Mouse (Mus musculus): ENCODE data around the gene Muc4. TPM values are rescaled to one million over a fixed set of nuclear protein-coding genes. Genes with fewer than 3 reads are reported as not detected.

Muc4 gene
- total RNA-seq, 2 experiments from 2014 or later, result 0.34 to 0.42 TPM

DNA sequence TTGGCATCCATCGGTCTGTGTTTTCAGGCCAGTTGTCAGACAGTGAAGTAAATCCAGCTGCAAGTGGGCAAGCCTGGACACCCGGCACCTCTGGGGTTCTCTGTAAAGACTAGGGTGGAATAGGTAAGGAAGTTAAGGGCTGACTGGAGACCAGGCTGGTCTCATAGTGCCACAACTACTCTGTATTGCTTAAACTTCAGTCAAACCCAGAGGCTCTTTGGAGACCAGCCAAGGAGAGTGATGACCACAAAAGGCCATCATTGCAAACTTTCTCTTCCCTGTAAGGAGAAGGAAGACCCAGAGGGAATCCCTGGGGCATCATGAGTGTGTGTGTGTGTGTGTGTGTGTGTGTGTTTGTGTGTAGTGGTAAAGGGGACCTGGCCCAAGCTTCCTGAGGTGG lies 11.4 kb upstream of the Muc4 start:
- no peak for DNase-seq (ENCODE audit: low spot score in 2 of 2)

DNA sequence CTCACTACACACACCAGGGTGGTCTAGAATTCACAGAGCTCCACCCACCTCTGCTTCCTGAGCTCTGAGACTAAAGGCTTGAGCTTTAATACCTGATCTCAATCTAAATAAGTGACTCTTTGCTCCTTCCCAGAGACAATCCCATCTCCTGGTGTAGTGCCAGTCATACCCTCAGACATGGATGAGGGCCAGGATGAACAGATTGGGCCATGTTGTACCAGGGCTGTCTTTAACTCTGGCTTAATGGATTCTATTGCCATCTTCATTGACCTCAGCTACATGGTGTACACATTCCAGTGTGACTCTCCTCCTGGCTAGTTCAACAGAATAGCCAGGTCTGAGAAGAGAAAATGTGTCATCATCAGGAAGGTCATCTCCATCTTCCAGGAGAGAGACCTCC lies 9.2 kb upstream of the Muc4 start:
- no peak for DNase-seq (ENCODE audit: low spot score in 2 of 2)

DNA sequence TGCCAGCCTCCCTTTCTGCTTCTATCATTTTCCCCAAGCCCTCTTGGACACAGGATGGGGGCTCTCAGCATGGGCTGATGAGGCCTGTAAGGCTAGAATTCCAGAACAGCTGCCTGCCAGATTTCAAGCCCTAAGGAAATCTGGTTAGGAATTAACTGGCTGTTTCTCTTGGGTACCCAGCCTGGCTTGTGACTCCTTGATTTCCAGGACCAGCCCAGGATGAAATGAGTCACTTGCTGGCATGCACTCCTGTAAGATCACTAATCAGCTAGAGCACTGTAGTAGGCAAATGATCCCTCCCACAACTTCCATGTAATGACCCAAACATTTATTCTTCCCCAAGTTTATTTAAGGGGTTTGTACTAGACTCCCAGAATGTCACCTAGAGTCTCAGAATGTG lies 7.4 kb upstream of the Muc4 start:
- no peak for DNase-seq (ENCODE audit: low spot score in 2 of 2)

DNA sequence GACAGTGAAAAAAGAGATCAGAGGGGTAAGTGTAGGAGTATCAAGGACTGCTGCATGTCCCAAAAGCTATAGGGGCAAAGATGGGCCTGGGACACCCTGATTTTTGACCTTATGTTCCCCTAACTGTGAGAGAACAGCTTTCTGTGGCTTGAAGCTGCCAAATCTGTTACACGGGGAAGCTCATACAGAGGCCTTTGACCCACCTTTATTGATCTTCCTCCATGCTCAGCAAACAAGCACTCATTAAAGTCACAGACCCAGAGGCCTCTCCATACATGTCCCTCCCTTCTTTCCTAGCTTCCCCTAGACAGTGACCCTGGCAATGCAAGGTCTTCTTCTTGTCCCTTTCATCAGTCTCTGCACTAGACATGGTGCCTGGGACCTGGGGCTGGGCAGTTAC lies 7.0 kb upstream of the Muc4 start:
- no peak for DNase-seq (ENCODE audit: low spot score in 2 of 2)

DNA sequence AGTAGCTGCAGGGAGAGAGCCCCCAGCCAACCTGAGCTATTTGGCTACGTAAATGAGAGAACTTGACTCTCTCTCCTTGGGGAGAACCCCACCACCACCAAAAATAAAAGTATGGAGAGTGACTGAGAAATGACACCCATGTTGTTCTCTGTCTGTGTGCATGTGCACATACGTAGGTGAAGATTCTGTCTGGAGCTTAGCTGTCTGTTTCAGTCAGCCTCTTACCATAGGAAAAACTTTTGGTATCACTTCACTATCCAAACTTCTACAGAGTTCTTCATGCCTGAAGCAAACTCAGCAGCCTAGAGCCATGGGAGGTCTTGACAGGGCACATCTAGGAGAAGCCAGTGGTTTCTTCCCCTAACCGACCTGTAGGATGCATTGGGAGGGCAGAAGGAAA lies 2.5 kb upstream of the Muc4 start:
- no peak for DNase-seq (ENCODE audit: low spot score in 2 of 2)

DNA sequence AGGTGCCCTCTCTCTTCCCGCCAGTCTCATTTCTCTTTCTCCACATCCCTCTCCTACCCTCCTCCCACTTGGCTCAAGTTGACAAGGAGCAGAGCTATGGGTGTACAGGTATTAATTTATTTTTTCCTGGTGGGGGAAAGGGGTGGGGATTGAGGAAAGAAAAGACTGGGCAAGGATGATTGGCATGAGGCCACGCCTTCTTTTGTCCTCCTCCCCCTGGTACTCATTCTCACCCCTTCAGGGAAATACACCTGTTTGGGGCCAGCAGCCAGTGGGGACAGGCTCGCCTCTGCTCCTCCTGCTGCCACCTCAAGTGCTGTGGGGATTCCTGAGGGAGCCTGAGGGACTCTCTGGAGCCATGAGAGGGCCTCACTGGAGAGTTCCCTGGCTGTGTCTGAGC lies 336 bp downstream of the Muc4 start:
- no peak for DNase-seq (ENCODE audit: low spot score in 2 of 2)

DNA sequence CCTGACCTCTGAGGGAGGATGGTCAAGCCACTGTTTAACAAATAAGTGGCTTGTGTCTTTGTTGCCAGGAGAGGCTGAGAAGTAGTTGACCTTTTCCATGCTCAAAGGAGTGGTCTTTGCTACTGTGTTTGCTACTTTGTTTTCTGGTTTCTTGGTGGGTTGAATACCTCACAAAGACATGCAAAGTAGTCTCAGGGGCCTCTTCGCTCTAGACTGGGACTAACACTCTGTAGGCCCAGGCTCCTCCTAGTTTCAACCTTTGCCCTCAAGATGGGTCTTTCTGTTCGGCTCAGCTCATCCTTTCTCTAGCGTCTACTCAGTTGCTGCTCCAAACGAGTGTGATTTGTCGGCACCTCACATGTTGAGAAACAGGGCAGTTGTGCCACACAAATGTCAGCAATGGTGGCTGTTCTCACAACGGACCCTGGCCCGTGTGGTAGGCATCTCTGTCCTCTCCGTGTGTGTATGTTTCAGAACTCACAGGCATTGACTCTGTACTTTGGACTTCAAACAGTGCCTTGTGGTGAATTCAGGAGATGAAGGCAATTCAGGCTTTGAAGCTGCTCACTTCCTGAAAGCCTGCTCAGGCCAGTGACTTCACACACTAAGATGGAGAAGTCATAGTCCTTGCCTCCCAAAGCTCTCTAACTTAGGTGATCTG lies 4.4 kb downstream of the Muc4 start:
- DNase-seq (ENCODE audit: low spot score in 2 of 2), result no peak

DNA sequence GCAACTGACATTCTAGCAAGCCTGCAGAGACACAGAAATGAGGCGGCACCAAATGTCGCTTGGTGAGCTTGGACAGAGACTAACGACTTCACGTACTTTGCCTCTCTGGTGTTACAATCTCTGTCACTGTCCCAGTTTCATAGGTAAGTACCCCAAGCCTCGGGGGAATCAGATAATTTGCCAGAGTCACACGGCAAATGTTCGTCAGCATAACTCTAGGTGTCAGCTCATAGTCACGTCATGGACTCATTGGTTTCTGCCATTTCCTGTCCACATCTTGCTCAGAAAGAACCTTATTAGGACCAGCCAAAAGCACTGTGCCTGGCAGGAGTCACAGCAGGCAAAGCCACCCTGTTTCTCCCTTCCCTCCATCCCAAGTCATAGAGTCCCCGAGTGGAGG lies 5.7 kb downstream of the Muc4 start:
- no peak for DNase-seq (ENCODE audit: low spot score in 2 of 2)

DNA sequence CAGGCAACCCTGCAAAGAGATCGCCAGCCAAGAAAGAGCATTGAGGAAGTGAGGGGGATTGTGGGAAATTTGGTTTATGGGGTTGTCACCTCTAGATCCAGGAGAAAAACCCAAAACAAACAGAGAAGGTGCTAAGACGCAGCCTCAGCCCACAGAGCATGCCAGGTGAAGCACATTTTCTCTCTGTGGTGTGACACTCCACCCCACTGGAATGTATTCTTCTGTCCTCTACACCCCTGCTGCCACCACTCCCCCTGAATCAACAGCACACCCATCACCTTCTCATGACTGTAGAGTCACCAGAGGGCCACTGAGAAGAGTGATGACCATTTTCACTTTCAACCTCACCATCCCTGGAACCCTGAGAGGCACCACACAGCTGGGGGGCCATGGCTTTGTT lies 7.0 kb downstream of the Muc4 start:
- DNase-seq (ENCODE audit: low spot score in 2 of 2), result no peak

DNA sequence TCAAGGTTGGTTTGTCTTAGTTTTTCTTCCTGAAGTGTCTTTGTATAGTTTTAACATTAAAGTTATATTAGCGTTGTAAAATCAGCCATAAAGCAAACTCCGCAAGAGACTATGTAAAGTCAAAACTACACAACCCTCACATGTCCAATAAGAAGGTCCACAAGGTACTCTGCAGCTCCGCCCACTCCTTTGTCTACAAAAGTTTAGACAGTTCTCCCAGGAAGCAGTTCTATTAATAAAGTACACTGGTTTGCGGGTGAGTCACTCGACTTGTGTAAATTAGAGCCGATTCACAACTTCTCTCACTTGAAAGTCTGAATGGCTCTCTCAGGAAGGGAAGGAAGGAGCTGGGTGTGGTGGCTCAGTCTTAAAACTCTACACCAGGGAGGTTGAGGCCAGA lies 10.2 kb downstream of the Muc4 start:
- no peak for DNase-seq (ENCODE audit: low spot score in 2 of 2)

DNA sequence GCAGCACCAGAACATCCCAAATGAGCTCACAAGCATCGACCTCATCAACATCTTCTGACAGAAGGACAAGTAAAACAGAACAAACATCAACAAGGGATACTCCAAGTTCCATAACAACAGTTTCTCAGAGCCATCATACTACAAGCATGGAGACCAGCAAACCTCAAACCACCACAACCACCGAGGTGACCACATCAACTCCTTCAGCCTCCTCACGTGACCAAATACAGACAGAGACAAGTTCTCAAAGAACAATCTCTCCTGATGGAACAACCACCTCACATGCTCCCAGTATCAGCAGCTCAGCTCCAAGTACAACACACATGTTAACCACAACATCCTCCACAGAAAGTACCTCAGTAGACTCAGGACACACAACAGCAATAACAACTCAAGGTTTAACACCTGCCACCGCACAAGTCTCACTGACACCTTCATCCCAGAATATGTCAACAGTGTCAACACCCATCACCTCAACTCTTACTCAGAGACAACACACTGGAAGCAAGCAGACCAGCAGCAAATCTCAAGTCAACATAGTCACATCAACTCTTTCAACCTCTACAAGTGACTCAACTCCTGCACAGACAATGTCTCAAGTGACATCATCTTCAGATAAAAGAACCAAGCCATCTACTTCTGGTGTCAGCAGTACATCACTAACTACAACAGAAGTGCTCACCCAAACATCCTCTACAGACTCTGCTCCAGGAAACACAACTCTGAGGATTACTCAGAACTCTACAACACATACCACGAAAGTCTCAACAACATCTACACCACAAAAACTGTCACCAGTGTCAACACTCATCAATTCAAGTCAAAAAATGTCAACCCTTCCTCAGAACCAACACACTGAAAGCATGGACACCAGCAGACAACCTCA lies 14.8 kb downstream of the Muc4 start:
- DNase-seq (ENCODE audit: low spot score in 2 of 2), result no peak

DNA sequence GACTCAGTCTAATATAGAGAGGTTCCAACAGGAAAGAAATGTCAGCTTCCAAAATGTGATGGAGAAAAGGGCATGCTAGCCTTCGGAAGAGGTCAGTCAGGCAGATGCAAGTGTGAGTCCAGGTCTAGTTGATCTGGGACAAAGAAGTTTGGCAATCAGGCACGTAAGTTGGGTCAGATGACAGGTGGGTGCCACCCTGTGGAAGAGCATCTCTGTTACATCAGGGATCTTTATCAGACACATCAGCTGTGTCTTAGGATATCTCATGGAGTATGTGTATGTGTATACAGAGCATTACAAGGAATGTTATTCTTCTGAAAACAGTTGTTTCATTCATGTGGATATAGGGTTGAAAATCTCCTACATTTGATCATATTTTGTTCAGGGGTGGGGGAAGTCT lies 28.9 kb downstream of the Muc4 start:
- no peak for DNase-seq (ENCODE audit: low spot score in 2 of 2)

DNA sequence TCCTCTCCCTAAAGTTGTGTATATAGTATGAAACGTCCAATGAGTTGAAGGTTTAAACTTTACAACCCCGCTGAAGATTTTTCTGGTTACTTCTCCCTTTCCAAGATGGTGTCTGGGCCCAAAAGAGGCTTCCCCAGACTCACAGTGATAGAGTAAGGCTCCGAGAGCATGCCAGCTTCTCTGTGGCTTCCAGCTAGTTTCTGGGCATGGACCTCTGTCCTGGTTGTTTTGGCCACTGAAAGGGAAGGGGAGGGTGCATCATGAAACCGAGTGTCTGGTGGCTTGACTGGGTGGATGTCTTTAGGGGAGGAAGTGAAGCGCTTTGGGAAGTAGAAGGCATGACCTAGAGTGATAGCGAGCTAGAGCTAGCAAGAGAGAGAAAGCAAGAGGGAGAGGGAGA lies 29.3 kb downstream of the Muc4 start:
- DNase-seq (ENCODE audit: low spot score in 2 of 2), result no peak

DNA sequence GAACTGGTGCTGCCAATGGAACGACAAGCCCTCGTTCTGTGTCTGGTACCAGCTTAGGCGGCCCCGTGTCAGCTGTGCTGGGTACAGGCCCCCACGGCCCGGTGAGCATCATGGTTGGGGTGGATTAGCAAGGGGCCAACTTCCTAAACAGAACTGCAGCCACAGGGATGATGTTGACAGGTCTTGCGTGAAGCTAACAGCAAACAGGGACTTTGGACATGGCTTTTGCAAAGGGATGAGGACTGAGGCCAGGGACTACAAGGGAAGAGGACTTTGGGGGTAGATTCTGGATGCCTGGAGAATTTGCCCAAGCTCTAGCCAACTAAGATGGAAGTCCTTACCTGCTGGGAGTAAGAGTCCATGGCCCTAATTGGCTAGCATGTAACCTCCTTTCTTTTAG lies 31.2 kb downstream of the Muc4 start:
- no peak for DNase-seq (ENCODE audit: low spot score in 2 of 2)

DNA sequence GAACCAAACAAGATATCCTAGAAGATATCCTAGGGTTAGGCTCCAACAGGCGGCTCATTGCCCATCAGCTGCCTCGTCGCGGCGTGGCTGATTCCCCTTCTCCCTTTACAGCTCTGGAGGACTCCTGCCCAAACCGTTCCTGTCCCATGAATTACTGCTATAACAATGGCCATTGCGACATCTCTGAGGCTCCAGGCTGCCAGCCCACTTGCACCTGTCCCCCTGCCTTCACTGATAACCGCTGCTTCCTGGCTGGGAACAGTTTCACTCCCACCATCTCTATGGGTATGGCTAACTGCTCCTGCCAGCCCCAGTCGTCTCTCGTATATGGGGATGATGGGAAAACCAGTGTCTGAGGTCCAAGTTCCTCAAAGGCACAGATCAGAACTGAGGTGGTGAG lies 41.0 kb downstream of the Muc4 start:
- DNase-seq (ENCODE audit: low spot score in 2 of 2), result no peak

DNA sequence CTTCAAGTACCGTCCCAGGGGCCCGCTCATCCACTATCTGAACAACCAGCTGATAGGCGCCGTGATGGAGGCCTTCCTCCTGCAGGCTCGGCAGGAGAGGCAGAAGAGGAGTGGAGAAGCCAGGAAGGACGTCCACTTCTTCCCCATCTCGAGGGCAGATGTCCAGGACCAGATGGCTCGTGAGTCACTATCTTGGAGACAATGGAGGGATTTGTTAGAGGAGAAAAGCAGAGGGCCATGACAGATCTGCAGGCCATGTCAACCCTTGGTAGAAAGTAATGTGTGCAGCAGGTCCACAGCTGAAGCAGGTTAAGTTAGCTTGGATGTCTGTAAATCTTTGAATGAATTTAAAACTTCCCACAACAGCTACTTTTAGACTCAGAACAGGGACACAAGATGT lies 43.3 kb downstream of the Muc4 start:
- DNase-seq (ENCODE audit: low spot score in 2 of 2), result no peak

DNA sequence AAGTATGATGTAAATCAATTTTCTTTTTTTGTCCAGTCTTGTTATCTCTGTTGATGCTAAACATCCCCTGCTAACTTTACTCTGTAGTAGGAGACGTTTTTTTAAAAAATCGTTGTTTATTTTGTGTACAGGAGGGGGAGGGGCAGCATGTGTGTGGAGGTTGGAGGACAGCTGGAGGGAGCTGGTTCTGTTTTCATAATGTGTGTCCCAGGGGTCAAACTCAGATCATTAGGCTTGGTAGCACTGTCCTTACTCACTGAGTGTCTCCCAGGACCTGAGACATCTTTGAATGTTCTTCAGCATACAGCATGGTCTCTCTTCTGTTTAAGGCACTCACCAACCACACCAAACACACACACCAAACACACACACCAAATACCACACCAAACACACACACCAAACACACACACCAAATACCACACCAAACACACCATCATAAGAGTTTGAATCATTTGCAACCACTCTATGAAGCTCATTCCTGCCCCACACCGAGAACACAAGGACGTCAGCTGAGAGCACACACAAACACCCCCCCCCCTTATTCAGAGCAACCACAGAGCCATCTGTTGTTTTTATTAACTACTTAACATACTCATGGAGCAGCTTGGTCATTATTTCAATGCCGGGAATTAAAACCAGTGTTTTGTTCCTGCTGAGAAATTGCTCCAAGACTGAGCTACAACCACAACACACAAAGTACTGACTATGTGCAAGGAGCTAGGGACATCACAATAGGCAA lies 47.8 kb downstream of the Muc4 start:
- DNase-seq (ENCODE audit: low spot score in 2 of 2), result no peak

DNA sequence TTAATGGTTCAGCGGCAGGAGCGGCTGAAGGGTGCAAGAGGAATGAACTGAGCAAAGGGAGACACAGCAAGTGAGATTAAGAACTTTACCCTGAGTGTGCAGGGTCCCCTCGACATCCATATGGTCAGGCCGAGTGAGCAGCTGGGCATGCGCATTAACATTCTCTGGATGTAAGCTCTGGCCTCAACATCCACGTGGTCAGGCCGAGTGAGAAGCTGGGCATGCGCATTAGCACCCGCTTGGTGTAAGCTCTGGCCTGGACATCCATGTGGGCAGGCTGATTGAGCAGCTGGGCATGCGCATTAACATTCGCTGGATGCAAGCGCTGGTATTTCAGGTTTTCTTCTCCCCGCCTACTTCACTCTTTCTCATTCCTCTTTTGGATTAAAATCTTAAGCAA lies 49.2 kb downstream of the Muc4 start:
- DNase-seq (ENCODE audit: low spot score in 2 of 2), result no peak

DNA sequence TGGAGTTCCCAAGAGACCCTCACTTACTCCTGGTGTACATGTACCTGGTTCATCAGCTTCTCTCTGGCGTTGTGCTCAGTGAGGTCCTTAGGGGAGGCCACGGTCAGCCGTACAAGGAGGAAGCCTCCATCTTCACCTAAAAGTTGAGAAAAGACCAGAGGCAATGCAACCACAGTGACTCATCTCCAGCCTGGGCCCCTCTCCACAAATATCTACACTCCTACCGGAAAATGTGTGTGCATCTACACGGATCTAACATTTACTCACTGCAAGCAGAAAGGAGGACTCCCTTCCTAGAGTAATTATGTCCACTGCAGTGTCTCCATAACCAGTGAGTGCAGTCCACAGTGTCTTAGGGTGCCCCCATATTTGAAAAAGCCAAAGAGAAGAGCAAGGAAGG lies 54.4 kb downstream of the Muc4 start:
- no peak for DNase-seq (ENCODE audit: low spot score in 2 of 2)

DNA sequence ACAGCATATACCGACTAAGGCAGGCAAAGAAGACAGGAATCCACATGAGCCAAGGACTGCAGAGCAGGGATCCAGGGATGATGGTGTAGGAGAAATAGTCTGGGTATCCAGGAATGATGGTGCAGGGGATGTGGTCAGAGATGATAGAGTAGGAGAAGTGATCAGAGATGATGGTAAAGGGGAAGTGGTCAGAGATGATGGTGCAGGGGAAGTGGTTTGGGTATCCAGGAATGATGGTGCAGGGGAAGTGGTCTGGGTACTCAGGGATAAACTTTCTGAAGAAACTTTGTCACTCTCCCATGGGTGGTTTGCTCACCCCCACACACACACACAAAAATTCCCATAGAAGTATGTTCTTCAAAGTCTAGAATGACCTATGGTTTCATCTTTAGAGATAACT lies 59.5 kb downstream of the Muc4 start:
- no peak for DNase-seq (ENCODE audit: low spot score in 2 of 2)

DNA sequence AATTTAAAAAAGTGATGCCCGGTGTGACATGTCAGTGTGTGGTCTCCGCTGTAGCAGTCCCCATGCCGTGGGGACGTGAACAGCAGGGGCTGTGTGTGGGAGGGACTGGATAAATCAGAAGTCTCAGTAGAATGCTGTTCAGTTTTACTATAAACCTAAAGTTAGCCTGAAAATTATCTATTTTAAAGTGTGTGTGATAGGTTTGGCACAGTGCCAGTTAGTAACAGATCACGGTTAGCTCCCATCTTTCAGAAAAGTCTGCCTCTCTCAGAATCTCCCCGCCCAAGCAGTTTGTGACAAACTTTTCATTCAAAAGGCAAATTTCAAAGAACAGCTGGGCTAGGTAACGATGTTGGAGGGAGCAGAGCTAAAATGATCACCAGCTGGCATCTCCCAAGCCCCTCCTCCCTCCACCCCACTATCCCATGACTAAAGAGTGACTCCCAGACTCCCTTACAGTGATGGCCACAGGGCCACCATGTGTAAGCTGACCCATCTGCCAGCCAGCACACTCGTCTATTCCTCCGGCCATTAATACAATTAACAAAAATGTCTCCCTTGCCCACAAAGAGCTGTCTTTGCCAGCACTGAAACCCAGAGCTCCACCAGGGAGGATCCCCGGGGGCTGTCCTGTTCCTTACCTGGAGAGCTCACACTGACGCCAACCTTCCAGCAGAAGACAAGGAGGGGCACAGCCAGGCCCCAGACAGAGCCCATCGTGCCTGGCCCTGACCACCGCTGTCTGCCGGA lies 61.2 kb downstream of the Muc4 start:
- no peak for DNase-seq (ENCODE audit: low spot score in 2 of 2)

DNA sequence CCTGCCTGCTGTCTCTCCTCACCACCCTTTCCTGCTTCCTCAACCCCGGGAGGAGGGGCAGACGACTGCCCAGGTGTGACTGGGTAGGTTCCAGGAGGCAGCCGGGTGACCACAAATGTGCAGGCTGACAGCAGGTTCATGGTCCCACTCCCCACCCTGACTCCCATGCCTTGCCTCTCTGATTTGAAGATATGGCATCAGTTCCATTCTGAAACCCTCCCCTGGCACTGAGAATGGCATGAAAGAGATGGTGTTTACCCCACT lies 61.7 kb downstream of the Muc4 start, which contains the start of gene Muc20:
Gene Muc20, minus strand, starts transcription at position 10 of the 264 bp plus-strand sequence.
- DNase-seq (ENCODE audit: low spot score in 2 of 2), result no peak

Data from adrenal gland, postnatal 4 days (tissue).